Mouse (Mus musculus) myocyte (in vitro differentiated cells): ENCODE measurements around the gene Tpm3.

Experiments
- POLR2AphosphoS2 ChIP-seq: IDR thresholded peaks from one replicate; pipeline ENCODE4 v1.6.1; 2011; ENCODE audit warnings: low read depth, control low read depth; ENCODE audit not compliant: insufficient read length
- TCF12 ChIP-seq: IDR thresholded peaks from one replicate; pipeline ENCODE4 v1.6.1; 2011; ENCODE audit warnings: mild to moderate bottlenecking, control low read depth; ENCODE audit not compliant: poor library complexity, insufficient read depth, severe bottlenecking

- TF ChIP-seq TCF12 (no peak), POLR2AphosphoS2 (no peak)
Observed at GRCm38 (mm10) chr3:90134993-90135392, 62.5 kb downstream of the Tpm3 start.
